Mouse (Mus musculus): ENCODE measurements around the gene Akna. TPM values are rescaled to one million over a fixed set of nuclear protein-coding genes. Genes with fewer than 3 reads are reported as not detected.
A peak's percentile ranks its signal among the peaks of the same experiment; 100 is the strongest.

Gene Akna
- 4.7 TPM for polyA plus RNA-seq (2021)

DNA sequence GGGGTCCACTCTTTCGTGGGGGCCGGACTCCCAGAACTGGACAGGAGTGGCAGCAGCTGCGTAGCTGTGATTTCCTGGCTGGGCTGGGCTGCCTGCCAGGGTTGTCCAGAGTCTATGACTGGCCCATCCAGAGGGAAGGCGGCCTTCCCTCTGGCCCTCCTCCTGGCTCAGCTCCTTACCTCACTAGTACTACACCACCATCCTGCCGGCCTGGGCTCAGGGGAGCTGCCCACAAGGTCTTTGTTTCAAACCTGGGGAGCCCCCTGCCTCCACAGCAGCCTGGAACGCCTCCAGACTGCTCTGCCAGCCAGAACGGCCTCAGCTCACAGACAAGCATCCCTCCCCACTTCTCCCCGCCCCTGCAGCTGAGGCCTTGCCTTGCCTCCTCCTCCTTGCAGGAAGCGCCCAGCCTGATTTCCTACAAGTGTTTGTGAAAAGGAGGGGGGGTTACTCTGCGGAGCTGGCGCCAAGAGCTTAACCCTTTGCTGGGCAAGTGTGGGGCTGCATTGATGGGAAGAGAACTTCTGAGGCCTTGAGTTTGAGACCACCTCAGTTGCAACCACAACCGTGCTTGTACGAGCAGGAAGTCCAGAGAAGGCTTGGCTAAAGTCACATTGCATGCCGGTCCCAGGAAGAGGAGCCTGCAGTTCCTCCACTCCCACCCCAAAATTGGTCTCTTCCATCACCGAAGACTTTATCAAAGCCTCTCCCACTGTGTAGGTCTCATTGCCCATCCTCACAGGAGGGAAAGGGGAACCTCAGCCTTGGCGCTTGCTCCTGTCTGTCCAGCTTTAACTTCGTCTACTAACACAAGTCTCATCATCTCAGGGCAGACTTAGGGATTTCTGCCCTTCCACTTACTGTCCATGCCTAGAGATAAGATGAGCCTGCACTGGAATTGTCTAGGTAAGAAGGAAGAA, at the start of gene Akna:
Gene Akna (minus strand): TSS at position 315 of the 920 bp plus-strand sequence.
- no peaks in the 10 kb centered on the region for H3K27me3 ChIP-seq
- in situ Hi-C loops (cut with MboI; ENCODE audit: low pct_unique_long_range_greater_than_20kb) = loop anchor here (25.0 kb wide), 1 partner anchor 1084 kb away; no protein-coding TSS in a partner anchor
- TF ChIP-seq CTCF (IDR thresholded peaks at IDR 0.05) = no peak
- ATAC-seq (peak; percentile 83), DNase-seq (ENCODE audit: low read depth, low spot score) (peak; percentile 60)
- POLR2A ChIA-PET = interaction anchor here (0.6 kb wide), 2 partner anchors 13 to 20 kb away, joined by 4 read pairs; no protein-coding TSS in a partner anchor
- CTCF ChIA-PET = interaction anchor here (1.9 kb wide), 1 partner anchor 13 kb away, joined by 7 read pairs; no protein-coding TSS in a partner anchor

DNA sequence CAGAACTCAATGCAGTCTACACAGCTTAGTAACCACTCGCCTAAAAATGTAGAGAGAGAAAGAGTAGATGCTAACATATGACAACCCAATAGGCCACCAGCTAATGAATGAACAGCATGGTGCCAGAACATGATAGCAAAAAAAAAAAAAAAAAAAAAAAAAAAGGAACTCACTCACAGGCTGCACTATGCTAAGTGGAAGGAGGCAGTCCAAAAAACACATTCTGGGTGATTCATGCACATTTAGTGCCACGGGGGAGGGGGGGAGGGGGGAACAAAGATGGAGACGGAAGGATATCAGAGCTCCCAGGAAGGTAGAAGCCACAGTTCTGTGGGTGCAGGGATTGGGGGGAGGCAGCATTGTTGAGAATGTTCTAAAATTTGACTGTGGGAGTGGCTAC, 49.4 kb upstream of the Akna start:
- CTCF ChIA-PET = interaction anchor here (1.0 to 1.1 kb wide), 2 partner anchors 11 to 17 kb away, joined by 3 read pairs; no protein-coding TSS in a partner anchor
- no peaks in the 10 kb centered on the region for H3K27me3 ChIP-seq
- DNase-seq (ENCODE audit: low read depth, low spot score) = no peak
- in situ Hi-C loops (cut with MboI; ENCODE audit: low pct_unique_long_range_greater_than_20kb) = no loop called here
- no peak for ATAC-seq
- TF ChIP-seq CTCF (IDR thresholded peaks at IDR 0.05) = no peak
- POLR2A ChIA-PET = no interaction called here

DNA sequence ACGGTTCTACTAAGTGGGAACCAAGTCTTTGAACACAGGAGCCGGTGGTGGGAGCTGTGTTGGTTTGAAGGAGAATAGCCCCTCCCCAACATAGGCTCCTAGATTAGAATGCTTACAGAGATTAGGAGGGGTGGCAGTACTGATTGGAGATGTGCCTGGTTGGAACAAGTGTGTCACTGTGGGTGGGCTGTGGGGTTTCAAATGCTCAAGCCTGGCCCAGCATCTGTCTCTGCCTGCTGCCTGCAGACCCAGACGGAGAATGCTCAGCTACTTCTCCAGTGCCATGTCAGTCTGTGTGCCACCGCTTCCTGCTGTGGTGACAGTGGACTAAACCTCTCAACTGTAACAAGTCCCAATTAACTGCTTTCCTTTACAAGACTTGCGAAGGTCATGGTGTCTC, 47.4 kb upstream of the Akna start:
- in situ Hi-C loops (cut with MboI; ENCODE audit: low pct_unique_long_range_greater_than_20kb) = no loop called here
- no peak for DNase-seq (ENCODE audit: low read depth, low spot score)
- no peaks in the 10 kb centered on the region for H3K27me3 ChIP-seq
- ATAC-seq = no peak
- POLR2A ChIA-PET = interaction anchor here (1.2 kb wide), 1 partner anchor 12 kb away, joined by 4 read pairs; no protein-coding TSS in a partner anchor
- TF ChIP-seq CTCF (IDR thresholded peaks at IDR 0.05) = no peak
- CTCF ChIA-PET = no interaction called here

DNA sequence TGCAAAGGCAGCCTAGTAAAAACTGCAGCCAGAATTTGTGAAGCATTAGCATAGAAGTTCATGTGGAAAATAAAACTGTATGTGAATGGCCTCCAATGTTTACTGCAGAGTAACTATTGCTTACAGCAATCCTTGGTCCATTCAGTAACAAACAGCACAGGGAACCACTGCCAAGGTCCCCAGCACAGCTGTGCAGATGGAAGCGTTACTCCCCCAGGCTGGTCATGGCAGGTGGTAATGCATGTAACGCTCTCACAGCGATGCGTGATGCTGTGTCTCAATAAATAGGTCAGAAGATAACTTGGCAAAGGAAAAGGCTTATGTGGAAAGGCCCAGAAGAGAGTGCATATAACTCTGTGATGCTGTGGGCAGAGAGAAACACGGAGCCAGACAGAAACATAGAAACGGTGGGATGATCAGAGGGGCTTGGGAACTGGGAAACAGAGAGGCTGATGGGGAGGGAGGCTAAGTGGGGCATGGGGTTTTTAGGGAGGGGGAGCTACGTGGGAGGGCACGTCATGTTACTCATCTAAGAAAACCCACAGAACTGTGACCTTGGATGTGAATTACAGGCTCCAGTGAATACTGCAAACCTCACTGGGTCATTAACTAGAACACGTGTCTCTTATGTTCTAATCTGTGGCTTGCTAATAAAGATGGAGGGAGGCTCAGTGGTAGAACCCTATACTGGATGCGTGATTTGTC, 41.4 kb upstream of the Akna start:
- ATAC-seq (no peak), DNase-seq (ENCODE audit: low read depth, low spot score) (peak; percentile 58)
- in situ Hi-C loops (cut with MboI; ENCODE audit: low pct_unique_long_range_greater_than_20kb) = no loop called here
- H3K27me3 ChIP-seq = no peaks in the 10 kb centered on the region
- TF ChIP-seq CTCF (IDR thresholded peaks at IDR 0.05) = no peak
- POLR2A ChIA-PET = no interaction called here
- CTCF ChIA-PET = no interaction called here

DNA sequence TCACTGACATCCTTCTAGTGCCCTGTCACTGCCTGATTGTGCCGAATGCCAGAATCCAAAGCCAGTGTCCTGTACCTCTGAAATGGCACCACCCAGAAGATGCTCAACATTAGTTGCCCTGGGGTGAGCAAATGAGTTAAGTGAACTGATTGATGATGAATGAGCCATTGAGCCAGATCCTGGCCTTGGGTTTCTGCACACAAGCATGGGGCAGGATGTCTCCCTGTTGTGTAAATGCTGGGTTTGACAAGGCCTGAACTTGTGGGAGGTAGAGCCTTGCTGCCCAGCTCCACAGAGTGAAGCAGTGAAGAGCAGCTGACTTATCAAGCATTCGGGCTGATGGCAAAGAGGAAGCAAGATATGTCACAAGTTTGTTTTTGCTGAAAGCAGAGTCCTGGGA, 39.9 kb upstream of the Akna start:
- in situ Hi-C loops (cut with MboI; ENCODE audit: low pct_unique_long_range_greater_than_20kb) = no loop called here
- ATAC-seq (no peak), DNase-seq (ENCODE audit: low read depth, low spot score) (no peak)
- no peak for TF ChIP-seq CTCF (IDR thresholded peaks at IDR 0.05)
- POLR2A ChIA-PET = no interaction called here
- CTCF ChIA-PET = no interaction called here
- H3K27me3 ChIP-seq = no peaks in the 10 kb centered on the region

DNA sequence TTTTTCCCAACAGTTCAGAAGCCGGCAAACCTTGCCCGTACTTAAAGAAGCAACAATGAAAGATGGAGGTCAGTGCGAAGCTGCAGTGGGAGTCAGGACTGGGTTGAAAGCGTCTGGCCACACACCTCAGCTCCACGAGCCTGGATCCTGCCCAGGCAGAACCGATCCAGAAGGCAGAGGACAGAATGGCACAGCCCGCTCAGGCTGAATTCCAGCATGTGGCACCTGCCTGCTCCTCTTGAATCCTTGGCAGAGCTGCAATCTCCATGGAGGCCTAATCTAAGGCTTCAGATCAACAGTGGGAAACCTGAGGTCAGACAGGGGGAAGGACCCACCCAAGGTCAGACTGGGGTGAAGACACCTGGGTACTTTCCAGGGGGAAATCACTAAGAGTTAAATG, 38.5 kb upstream of the Akna start:
- ChIA-PET POLR2A (no interaction called here), CTCF (interaction anchor here (0.9 kb wide), 1 partner anchor 14 kb away, joined by 3 read pairs; no protein-coding TSS in a partner anchor)
- no peak for TF ChIP-seq CTCF (IDR thresholded peaks at IDR 0.05)
- in situ Hi-C loops (cut with MboI; ENCODE audit: low pct_unique_long_range_greater_than_20kb) = no loop called here
- no peaks in the 10 kb centered on the region for H3K27me3 ChIP-seq
- no peak for DNase-seq (ENCODE audit: low read depth, low spot score)
- no peak for ATAC-seq

DNA sequence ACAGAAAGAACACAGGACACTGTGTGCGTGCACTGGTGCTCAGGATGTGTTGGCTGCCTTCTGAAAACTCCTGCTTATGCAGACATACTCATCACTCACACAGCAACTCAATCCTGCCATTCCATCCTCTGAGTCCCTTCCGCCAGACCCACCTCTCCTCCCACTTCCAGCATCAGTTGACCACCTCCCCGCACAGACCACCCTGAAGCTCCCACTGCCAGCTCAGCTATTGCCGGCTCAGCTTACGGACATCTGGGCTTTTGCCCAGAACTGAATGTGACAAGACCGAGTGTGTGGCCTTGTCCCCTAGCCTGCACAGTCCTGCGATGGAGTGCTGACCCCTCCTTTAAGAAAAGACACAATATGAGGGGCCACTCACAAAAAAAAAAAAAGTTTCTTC, 37.1 kb upstream of the Akna start:
- DNase-seq (ENCODE audit: low read depth, low spot score) (no peak), ATAC-seq (no peak)
- POLR2A ChIA-PET = interaction anchor here (0.9 kb wide), 1 partner anchor 28 kb away, joined by 3 read pairs; no protein-coding TSS in a partner anchor
- in situ Hi-C loops (cut with MboI; ENCODE audit: low pct_unique_long_range_greater_than_20kb) = no loop called here
- no peaks in the 10 kb centered on the region for H3K27me3 ChIP-seq
- TF ChIP-seq CTCF (IDR thresholded peaks at IDR 0.05) = no peak
- CTCF ChIA-PET = no interaction called here

DNA sequence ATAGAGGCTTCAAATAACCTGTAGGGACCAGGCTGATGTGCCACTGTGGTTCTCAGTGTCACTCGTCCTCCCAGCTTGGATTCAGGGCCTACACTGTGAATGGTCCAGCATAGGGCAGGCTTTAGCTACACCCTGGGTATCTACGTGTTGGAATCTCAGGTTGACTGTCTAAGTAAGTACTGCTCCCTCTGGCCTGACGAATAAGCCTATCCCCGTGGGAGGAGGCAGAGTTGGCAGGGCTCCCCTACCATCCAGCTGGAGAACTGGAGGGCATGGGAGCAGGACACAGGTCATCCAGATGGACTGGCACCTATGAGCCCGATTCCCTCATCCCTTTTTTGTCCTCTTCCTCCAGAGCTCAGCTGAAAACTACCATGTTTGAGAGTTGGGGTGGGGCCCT, 34.8 kb upstream of the Akna start:
- H3K27me3 ChIP-seq = no peaks in the 10 kb centered on the region
- ChIA-PET CTCF (no interaction called here), POLR2A (interaction anchor here (1.5 kb wide), 1 partner anchor 12 kb away, joined by 4 read pairs; no protein-coding TSS in a partner anchor)
- no peak for ATAC-seq
- in situ Hi-C loops (cut with MboI; ENCODE audit: low pct_unique_long_range_greater_than_20kb) = no loop called here
- TF ChIP-seq CTCF (IDR thresholded peaks at IDR 0.05) = no peak
- no peak for DNase-seq (ENCODE audit: low read depth, low spot score)

DNA sequence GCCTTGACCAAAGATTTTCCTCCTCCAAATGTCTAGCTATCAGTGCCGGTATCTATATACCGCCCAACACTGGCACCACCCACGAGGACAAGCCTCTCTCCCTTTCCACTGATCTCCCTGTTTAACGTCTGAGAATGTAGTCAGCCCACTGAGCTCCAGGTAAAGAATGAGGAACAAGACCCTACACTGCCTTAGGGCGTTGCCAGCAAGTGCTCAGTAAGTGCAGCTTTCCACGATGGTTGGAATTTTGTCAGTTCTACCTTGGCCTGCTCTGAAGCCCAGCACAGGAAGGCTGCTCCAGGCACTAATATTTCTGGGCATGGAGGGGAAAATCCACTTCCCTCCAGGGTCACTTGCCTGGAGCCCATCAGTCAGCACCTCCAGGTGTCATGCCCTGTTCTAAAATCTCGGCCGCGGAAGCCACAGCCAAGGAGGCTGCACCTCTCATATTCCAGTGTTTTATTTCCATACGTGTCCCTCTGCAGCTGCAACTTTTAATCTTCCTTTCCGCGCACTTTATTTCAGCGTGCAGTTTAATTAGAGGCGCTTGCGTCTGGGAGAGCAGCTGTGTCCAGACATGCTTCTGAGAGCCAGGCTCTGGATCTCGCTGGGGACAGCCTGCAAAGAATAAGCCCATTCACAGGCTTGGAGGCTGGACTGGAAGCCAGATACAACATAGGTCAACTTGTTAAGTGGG, 34.1 kb upstream of the Akna start:
- ChIA-PET CTCF (no interaction called here), POLR2A (no interaction called here)
- TF ChIP-seq CTCF (IDR thresholded peaks at IDR 0.05) = no peak
- no peak for ATAC-seq
- no peaks in the 10 kb centered on the region for H3K27me3 ChIP-seq
- in situ Hi-C loops (cut with MboI; ENCODE audit: low pct_unique_long_range_greater_than_20kb) = no loop called here
- DNase-seq (ENCODE audit: low read depth, low spot score) = no peak

DNA sequence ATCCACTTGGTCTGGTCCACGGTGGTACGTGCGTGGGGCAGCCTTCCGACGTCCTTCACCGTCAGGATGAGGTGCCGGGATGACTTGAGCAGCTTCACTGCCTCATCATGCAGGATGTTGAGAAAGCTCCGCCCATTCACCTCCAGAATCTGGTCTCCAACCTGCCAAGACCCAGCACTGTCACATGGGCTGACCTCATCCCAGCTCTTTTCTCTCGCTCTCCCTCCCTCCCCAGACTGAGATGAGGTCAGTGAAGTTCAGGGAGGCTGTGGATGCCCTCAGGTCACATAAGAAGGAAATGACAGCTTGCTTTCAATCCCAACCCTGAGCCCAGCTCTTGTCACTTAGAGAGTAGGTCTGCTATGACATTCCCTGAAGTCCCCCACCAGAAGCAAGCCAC, 32.2 kb upstream of the Akna start:
- ATAC-seq (no peak), DNase-seq (ENCODE audit: low read depth, low spot score) (no peak)
- no peaks in the 10 kb centered on the region for H3K27me3 ChIP-seq
- ChIA-PET POLR2A (no interaction called here), CTCF (interaction anchor here (1.5 kb wide), 1 partner anchor 18 kb away, joined by 3 read pairs; no protein-coding TSS in a partner anchor)
- no peak for TF ChIP-seq CTCF (IDR thresholded peaks at IDR 0.05)
- in situ Hi-C loops (cut with MboI; ENCODE audit: low pct_unique_long_range_greater_than_20kb) = no loop called here
